Mouse (Mus musculus): ENCODE data around the gene Siglece. TPM values are rescaled to one million over a fixed set of nuclear protein-coding genes. Genes with fewer than 3 reads are reported as not detected.
"Not testable (repeated sequence)": the region's sequence is repeated elsewhere in the genome, so short reads cannot be mapped to it uniquely, and the experiment has no call there.

Gene Siglece
- polyA plus RNA-seq (2016; fragmentation: Nextera tagmentation; extraction: Ambion mirVana) = 0.21 and 0.22 TPM in 2 replicates

GRCm38 (mm10) chr7:43660002-43660401 is at the start of gene Siglece:
Siglece (minus strand) TSS chr7:43660161.
- no peak within 1 kb of the TSS for H3K4me3 ChIP-seq
- no peaks in the 10 kb centered on the region for H3K4me1 ChIP-seq
- WGBS = 79% methylated on average over 1 of the region's 1 CpGs
- H3K27ac ChIP-seq = no peak within 1 kb of the TSS
- H3K36me3 ChIP-seq (replicated peaks) = no peaks in the 10 kb centered on the region
- no peaks in the 10 kb centered on the region for H3K27me3 ChIP-seq (ENCODE audit: poor library complexity, severe bottlenecking)
- no peaks in the 10 kb centered on the region for H3K9me3 ChIP-seq
- no peak for DNase-seq (ENCODE audit: extremely low spot score, low spot score)

GRCm38 (mm10) chr7:43690118-43690517 is 30.2 kb upstream of the Siglece start, which contains the start of gene Klk14:
Klk14 (plus strand) TSS chr7:43690418.
- Histone ChIP-seq H3K36me3 (replicated peaks) (no peaks in the 10 kb centered on the region), H3K27ac (no peak within 1 kb of the TSS), H3K9me3 (peaks cover 4% of the 10 kb centered on the region; the same call in 1 of the 2 replicates), H3K4me3 (no peak within 1 kb of the TSS), H3K27me3 (ENCODE audit: poor library complexity, severe bottlenecking) (no peaks in the 10 kb centered on the region), H3K4me1 (no peaks in the 10 kb centered on the region)
- no peak for DNase-seq (ENCODE audit: extremely low spot score, low spot score)

GRCm38 (mm10) chr7:43685088-43685487 is 25.1 kb upstream of the Siglece start:
- H3K4me1 ChIP-seq = no peaks in the 10 kb centered on the region
- 78% methylated on average over 7 of the region's 7 CpGs for WGBS
- H3K36me3 ChIP-seq (replicated peaks) = no peaks in the 10 kb centered on the region
- H3K27me3 ChIP-seq (ENCODE audit: poor library complexity, severe bottlenecking) = no peaks in the 10 kb centered on the region
- H3K4me3 ChIP-seq = no peak overlapping the region
- H3K9me3 ChIP-seq = no peaks in the 10 kb centered on the region
- H3K27ac ChIP-seq = no peak overlapping the region
- no peak for DNase-seq (ENCODE audit: extremely low spot score, low spot score)

GRCm38 (mm10) chr7:43682511-43682910 is 22.6 kb upstream of the Siglece start:
- DNase-seq (ENCODE audit: extremely low spot score, low spot score); H3K9me3 ChIP-seq; H3K4me1 ChIP-seq; H3K27me3 ChIP-seq (ENCODE audit: poor library complexity, severe bottlenecking); H3K27ac ChIP-seq; H3K4me3 ChIP-seq: not testable (repeated sequence)
- 16% methylated on average over 1 of the region's 1 CpGs for WGBS
- H3K36me3 ChIP-seq (replicated peaks) = peaks cover 12% of the 10 kb centered on the region

- Histone ChIP-seq H3K9me3 (peaks cover 16% of the 10 kb centered on the region; the same call in 1 of the 2 replicates), H3K4me1 (no peaks in the 10 kb centered on the region), H3K36me3 (replicated peaks) (peaks cover 27% of the 10 kb centered on the region), H3K27ac (no peak overlapping the region), H3K27me3 (ENCODE audit: poor library complexity, severe bottlenecking) (no peaks in the 10 kb centered on the region), H3K4me3 (no peak overlapping the region)
- 20% methylated on average over 5 of the region's 5 CpGs for WGBS
- peak; percentile 71 for DNase-seq (ENCODE audit: extremely low spot score, low spot score)
Measured at GRCm38 (mm10) chr7:43680960-43681359, 21.0 kb upstream of the Siglece start.

- peak; percentile 30 for DNase-seq (ENCODE audit: extremely low spot score, low spot score)
- Histone ChIP-seq H3K4me1 (no peaks in the 10 kb centered on the region), H3K36me3 (replicated peaks) (peaks cover 49% of the 10 kb centered on the region), H3K4me3 (no peak overlapping the region), H3K27me3 (ENCODE audit: poor library complexity, severe bottlenecking) (no peaks in the 10 kb centered on the region), H3K27ac (no peak overlapping the region), H3K9me3 (peaks cover 27% of the 10 kb centered on the region; the same call in 1 of the 2 replicates)
Measured at GRCm38 (mm10) chr7:43678517-43678916, 18.6 kb upstream of the Siglece start.

GRCm38 (mm10) chr7:43675091-43675490 is 15.1 kb upstream of the Siglece start:
- no peak for DNase-seq (ENCODE audit: extremely low spot score, low spot score)
- H3K27me3 ChIP-seq (ENCODE audit: poor library complexity, severe bottlenecking) = no peaks in the 10 kb centered on the region
- 92% methylated on average over 32 of the region's 32 CpGs for WGBS
- peaks cover 49% of the 10 kb centered on the region for H3K36me3 ChIP-seq (replicated peaks)
- H3K9me3 ChIP-seq = peaks cover 27% of the 10 kb centered on the region; the same call in 1 of the 2 replicates
- H3K27ac ChIP-seq = no peak overlapping the region
- H3K4me3 ChIP-seq = no peak overlapping the region
- peaks cover 15% of the 10 kb centered on the region for H3K4me1 ChIP-seq

- H3K4me1 ChIP-seq = peaks cover 15% of the 10 kb centered on the region
Measured at GRCm38 (mm10) chr7:43672581-43673260, 12.8 kb upstream of the Siglece start.

GRCm38 (mm10) chr7:43671809-43672580 is 12.0 kb upstream of the Siglece start, which contains the start of gene Ctu1:
Ctu1 (plus strand) TSS chr7:43672016.
- H3K4me3 ChIP-seq = peak within 1 kb of the TSS; percentile 67
- H3K36me3 ChIP-seq (replicated peaks) = peaks cover 32% of the 10 kb centered on the region
- peak within 1 kb of the TSS; percentile 88 for H3K27ac ChIP-seq
- H3K4me1 ChIP-seq = peaks cover 15% of the 10 kb centered on the region
- peak; percentile 85 for DNase-seq (ENCODE audit: extremely low spot score, low spot score)
- peaks cover 20% of the 10 kb centered on the region; the same call in 1 of the 2 replicates for H3K9me3 ChIP-seq
- no peaks in the 10 kb centered on the region for H3K27me3 ChIP-seq (ENCODE audit: poor library complexity, severe bottlenecking)
- under 1% methylated on average over 26 of the region's 26 CpGs for WGBS

More at GRCm38 (mm10) chr7:43672581-43673260, 12.8 kb upstream of the Siglece start:
- H3K27me3 ChIP-seq (ENCODE audit: poor library complexity, severe bottlenecking) = no peaks in the 10 kb centered on the region
- DNase-seq (ENCODE audit: extremely low spot score, low spot score) = no peak
- peaks cover 39% of the 10 kb centered on the region for H3K36me3 ChIP-seq (replicated peaks)
- peaks cover 27% of the 10 kb centered on the region; the same call in 1 of the 2 replicates for H3K9me3 ChIP-seq
- H3K27ac ChIP-seq = peak overlapping the region; percentile 88
- 19% methylated on average over 10 of the region's 10 CpGs for WGBS
- H3K4me3 ChIP-seq = peak overlapping the region; percentile 67

- peak overlapping the region; percentile 67 for H3K4me3 ChIP-seq
- H3K4me1 ChIP-seq = peaks cover 15% of the 10 kb centered on the region
- peaks cover 24% of the 10 kb centered on the region for H3K36me3 ChIP-seq (replicated peaks)
- WGBS = 69% methylated on average over 11 of the region's 11 CpGs
- peaks cover 12% of the 10 kb centered on the region; the same call in 1 of the 2 replicates for H3K9me3 ChIP-seq
- no peaks in the 10 kb centered on the region for H3K27me3 ChIP-seq (ENCODE audit: poor library complexity, severe bottlenecking)
- no peak for DNase-seq (ENCODE audit: extremely low spot score, low spot score)
- peak overlapping the region; percentile 88 for H3K27ac ChIP-seq
Measured at GRCm38 (mm10) chr7:43671064-43671808, 11.3 kb upstream of the Siglece start.

GRCm38 (mm10) chr7:43668582-43668981 is 8.6 kb upstream of the Siglece start:
- no peak for DNase-seq (ENCODE audit: extremely low spot score, low spot score)
- H3K36me3 ChIP-seq (replicated peaks) = no peaks in the 10 kb centered on the region
- H3K4me3 ChIP-seq = no peak overlapping the region
- no peaks in the 10 kb centered on the region for H3K9me3 ChIP-seq
- no peaks in the 10 kb centered on the region for H3K27me3 ChIP-seq (ENCODE audit: poor library complexity, severe bottlenecking)
- 16% methylated on average over 3 of the region's 3 CpGs for WGBS
- H3K4me1 ChIP-seq = peaks cover 15% of the 10 kb centered on the region
- no peak overlapping the region for H3K27ac ChIP-seq

- WGBS = 94% methylated on average over 4 of the region's 4 CpGs
Measured at GRCm38 (mm10) chr7:43667221-43667620, 7.3 kb upstream of the Siglece start.

More at GRCm38 (mm10) chr7:43667221-43667620, 7.3 kb upstream of the Siglece start:
- H3K36me3 ChIP-seq (replicated peaks); H3K9me3 ChIP-seq; H3K27me3 ChIP-seq (ENCODE audit: poor library complexity, severe bottlenecking); H3K4me3 ChIP-seq; H3K4me1 ChIP-seq; DNase-seq (ENCODE audit: extremely low spot score, low spot score); H3K27ac ChIP-seq: not testable (repeated sequence)

Measured in forebrain, embryonic 10.5 days (tissue).